Mouse (Mus musculus) liver, embryonic 14.5 days (tissue): ENCODE measurements around the gene Atp6v0a4.

Source experiments
- CTCF ChIP-seq: IDR thresholded peaks from 2 replicates; pipeline ENCODE4 v1.5.1; 2016; ENCODE audit warnings: antibody characterized with exemption, low read depth, control low read depth
- EP300 ChIP-seq: IDR thresholded peaks from 2 replicates; pipeline ENCODE4 v1.6.1; 2016; ENCODE audit warnings: antibody characterized with exemption, low read depth

GRCm38 (mm10) chr6:38160556-38160955 is 36.2 kb upstream of the Atp6v0a4 start:
- TF ChIP-seq CTCF (no peak), EP300 (no peak)
